Mouse (Mus musculus): ENCODE results near the gene Sh2b2. TPM values are rescaled to one million over a fixed set of nuclear protein-coding genes. Genes with fewer than 3 reads are reported as not detected.

Sh2b2 gene
- total RNA-seq, 2 experiments from 2014 or later: 2.4 to 3.0 TPM

GRCm38 (mm10) chr5:136199526-136199925 is 46.8 kb downstream of the Sh2b2 start:
- intact Hi-C loops (cut with DNase I): no loop called here
- no peak for TF ChIP-seq CTCF (IDR thresholded peaks at IDR 0.05)
- DNase-seq: no peak
- H3K27ac ChIP-seq: peak overlapping the region; percentile 94
- H3K4me3 ChIP-seq: peak overlapping the region; percentile 85

DNA sequence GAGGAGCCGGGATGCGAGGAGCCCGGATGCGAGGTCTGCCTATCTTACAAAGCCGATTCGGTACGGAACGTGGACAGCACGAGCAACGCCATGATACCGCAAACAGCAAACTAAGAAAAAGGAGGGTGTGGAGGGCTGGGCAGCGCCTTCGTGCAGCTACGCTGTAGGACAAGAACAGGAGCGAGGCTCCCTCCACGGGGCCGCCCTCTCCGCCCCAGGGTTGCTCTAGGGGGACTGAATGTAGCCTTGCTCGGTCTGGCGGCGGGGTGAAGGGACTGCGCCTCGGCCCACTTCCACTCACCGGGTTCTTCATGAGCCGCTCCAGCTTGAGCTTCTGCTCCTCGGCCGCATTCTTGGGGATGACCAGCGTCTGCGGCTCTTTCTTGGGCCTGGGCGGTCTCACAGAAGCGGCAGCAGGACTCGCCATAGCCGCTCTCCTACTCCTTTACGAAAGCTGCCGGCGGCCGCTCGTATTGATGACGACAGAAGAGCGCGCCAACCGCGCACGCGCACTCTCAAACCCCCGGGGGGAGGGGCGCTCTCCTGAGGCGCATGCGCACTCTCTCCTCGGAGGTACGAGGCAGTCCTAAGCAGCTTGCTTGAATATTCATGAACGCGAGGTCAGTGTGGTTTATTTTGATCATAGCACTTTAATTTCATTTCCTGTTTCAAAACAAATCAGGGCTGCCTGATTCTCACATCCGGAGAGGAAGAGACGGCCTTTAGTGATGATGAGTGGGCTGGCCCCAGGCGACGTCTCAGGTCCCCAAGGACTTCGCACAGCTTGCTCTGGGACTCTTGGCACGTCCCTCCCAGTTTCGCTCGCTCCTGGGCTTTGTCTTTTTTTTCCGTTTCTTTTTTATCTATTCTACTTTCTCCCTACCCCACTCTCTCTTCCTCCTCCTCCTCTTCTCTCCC is 47.6 kb downstream of the Sh2b2 start, which contains the start of gene Prkrip1:
Gene Prkrip1, minus strand, starts transcription at position 490 of the 918 bp plus-strand sequence.
- intact Hi-C loops (cut with DNase I): no loop called here
- peak within 1 kb of the TSS; percentile 94 for H3K27ac ChIP-seq
- H3K4me3 ChIP-seq: peak within 1 kb of the TSS; percentile 85
- no peak for TF ChIP-seq CTCF (IDR thresholded peaks at IDR 0.05)
- peak; percentile 93 for DNase-seq

DNA sequence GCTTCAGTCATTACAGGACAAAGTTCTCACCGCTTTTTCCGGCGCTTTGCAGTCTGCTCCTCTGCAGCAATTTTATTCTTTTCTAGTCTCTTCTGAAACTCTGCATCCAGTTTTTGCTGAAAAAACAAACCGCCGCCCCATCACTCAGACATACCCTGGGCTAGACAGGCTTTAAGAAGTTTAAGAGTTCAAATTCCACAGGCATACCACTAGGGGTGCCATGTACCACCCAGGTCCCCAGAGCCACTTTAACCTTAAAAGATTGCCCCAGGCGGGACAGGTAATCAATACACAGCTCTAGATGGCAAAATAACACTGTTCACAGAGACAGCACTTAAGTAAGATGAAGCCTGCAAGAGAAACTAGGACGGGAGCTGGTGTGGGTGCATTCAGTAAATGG is 54.5 kb downstream of the Sh2b2 start:
- no peak for DNase-seq
- H3K27ac ChIP-seq: no peak overlapping the region
- intact Hi-C loops (cut with DNase I): no loop called here
- TF ChIP-seq CTCF (IDR thresholded peaks at IDR 0.05): 0 out of 2 replicates have a peak, but pooled peaks have one; percentile 1
- no peak overlapping the region for H3K4me3 ChIP-seq

DNA sequence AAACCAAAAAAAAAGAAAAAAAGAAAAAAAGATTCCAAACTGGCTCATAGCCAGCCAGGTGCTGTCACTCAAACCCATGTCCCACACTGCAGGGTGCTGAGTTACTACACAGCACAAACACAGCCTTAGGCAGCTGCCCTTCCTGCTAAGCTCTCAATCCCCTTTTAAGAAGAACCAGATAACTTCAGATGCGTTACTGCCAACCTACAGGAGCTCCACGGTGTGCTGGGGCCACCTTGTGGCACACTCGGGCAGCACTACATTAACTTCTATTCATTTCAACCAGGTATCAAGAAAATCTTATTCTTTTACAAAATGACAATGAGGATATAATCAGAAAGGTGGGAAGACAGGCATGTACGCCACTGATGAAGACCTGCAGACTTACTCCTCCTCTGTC is 59.6 kb downstream of the Sh2b2 start:
- peak; percentile 62 for DNase-seq
- peak; percentile 89 for TF ChIP-seq CTCF (IDR thresholded peaks at IDR 0.05)
- Histone ChIP-seq H3K27ac (no peak overlapping the region), H3K4me3 (no peak overlapping the region)
- intact Hi-C loops (cut with DNase I): loop anchor here (1.0 kb wide), 1 partner anchor 50 kb away; the partner anchor contains the start of genes Alkbh4 and Lrwd1

DNA sequence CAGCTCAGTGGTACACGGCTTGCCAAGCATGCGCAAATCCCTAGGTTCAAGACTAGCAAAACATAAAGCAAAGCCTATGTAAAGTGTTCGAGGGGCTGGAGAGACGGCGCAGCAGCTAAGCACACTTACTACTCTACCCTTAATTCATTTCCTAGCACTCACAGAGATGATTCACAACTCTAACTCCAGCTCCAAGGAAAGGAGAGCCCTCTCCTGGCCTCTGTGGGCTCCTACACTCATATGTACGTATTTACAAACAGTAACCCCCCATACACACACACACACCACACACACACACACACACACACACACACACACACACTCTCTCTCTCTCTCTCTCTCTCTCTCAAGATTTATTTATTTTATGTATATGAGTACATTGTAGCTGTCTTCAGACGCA is 62.6 kb downstream of the Sh2b2 start:
- no peak; the same call in 1 of the 2 replicates for TF ChIP-seq CTCF (IDR thresholded peaks at IDR 0.05)
- no peak overlapping the region for H3K4me3 ChIP-seq
- intact Hi-C loops (cut with DNase I): loop anchor here (2.0 kb wide), 1 partner anchor 39 kb away; no protein-coding TSS in a partner anchor
- DNase-seq: no peak
- H3K27ac ChIP-seq: no peak overlapping the region

DNA sequence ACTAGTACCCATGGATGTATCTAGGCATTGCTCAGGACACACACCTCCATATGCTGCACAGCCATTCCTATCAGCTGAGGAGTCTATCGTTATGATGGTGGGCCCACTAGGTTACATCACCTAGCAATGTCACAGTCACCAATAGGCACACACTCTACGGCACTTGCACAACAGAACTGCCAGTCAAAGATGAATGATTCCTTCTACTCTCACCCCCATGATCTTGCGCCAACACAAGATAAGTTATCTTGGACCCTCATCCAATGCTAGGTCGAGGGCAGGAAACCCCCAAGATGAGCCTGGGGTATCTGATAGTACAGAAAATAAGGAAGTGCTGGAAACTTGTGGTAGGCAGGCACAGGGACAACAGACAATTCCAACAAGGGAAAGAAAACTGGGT is 63.5 kb downstream of the Sh2b2 start:
- Histone ChIP-seq H3K4me3 (no peak overlapping the region), H3K27ac (no peak overlapping the region)
- no peak for TF ChIP-seq CTCF (IDR thresholded peaks at IDR 0.05)
- DNase-seq: no peak
- intact Hi-C loops (cut with DNase I): no loop called here

- intact Hi-C loops (cut with DNase I): no loop called here
- no peak for DNase-seq
- Histone ChIP-seq H3K27ac (no peak overlapping the region), H3K4me3 (no peak overlapping the region)
- no peak for TF ChIP-seq CTCF (IDR thresholded peaks at IDR 0.05)
These were observed 64.3 kb downstream of the Sh2b2 start for GRCm38 (mm10) chr5:136182049-136182448.

DNA sequence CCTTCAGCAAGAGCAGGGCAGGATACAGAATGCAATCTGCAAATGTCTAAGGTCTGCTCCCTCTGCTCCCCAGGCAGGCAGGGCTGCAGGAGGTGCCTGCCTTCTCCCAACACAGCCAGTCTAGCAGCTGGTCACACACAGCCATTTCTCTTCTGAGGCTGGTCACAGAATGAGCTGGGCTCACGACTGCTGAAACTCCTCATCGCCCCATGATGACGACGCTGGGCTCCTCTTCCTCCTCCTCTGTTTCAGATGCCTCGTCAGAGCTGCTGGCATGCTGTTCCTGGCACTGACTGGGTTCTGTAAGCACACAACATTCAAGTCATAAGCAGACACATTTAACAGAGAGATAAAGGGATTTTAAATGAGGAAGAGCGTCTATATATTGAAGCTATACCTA is 65.2 kb downstream of the Sh2b2 start:
- no peak for TF ChIP-seq CTCF (IDR thresholded peaks at IDR 0.05)
- intact Hi-C loops (cut with DNase I): no loop called here
- no peak for DNase-seq
- Histone ChIP-seq H3K27ac (no peak overlapping the region), H3K4me3 (no peak overlapping the region)

DNA sequence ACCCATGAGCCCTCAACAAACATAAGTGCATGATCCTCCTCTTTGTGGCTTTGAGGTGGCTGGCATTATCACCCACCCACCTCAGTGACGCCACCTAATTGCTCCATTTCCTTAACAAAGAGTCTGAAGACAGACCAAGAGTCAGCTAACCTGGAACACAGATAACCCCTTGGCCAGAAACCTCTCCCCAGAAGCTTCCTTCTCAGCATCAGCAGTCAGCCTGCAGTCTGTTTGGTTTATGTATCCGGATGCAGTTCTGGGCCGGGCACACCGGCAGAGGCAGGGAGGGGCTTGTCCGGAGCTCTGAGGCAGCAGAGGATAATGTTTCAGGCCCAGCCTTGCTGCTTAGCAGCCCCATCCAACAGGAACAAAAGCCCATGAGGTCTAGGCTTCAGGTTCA is 66.8 kb downstream of the Sh2b2 start:
- no peak overlapping the region for H3K4me3 ChIP-seq
- intact Hi-C loops (cut with DNase I): no loop called here
- H3K27ac ChIP-seq: peak overlapping the region; percentile 24; the same call in 1 of the 2 replicates
- DNase-seq: no peak
- no peak for TF ChIP-seq CTCF (IDR thresholded peaks at IDR 0.05)

GRCm38 (mm10) chr5:136173606-136174463 is 72.5 kb downstream of the Sh2b2 start:
- intact Hi-C loops (cut with DNase I): no loop called here
- Histone ChIP-seq H3K27ac (no peak overlapping the region), H3K4me3 (no peak overlapping the region)
- no peak for TF ChIP-seq CTCF (IDR thresholded peaks at IDR 0.05)
- DNase-seq: peak; percentile 47

- DNase-seq: no peak
- no peak for TF ChIP-seq CTCF (IDR thresholded peaks at IDR 0.05)
- Histone ChIP-seq H3K4me3 (no peak overlapping the region), H3K27ac (no peak overlapping the region)
- intact Hi-C loops (cut with DNase I): no loop called here
These were observed 73.4 kb downstream of the Sh2b2 start for GRCm38 (mm10) chr5:136172939-136173338.
